Mouse (Mus musculus): ENCODE measurements around the gene Kcnk10.

Gene Kcnk10

DNA sequence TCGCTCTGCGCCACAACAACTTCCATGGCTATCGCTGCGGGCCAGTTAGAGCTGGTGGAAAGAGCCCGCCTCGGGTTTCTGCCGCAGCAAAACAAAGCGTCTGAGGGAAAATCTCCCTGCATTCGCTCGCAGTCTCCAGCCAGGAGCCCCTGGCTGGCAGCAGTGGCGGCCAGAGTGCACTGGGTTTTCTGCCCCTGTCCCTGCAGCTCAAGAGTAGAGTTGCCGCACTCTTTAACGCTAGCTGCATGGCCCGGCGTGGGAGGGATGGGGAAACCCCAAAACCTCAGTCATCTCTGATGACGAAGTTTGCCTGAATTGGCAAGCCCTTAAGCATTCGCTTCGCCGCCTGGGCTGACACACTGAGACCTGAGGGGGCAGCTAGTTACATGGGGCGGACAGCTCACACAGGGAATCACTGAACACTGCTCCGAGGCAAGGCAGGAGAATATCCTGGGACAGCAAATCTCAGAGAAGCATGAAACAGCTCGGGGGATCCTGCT lies at the start of gene Kcnk10:
Kcnk10 (minus strand) TSS at position 450 of the 500 bp plus-strand sequence.
- no peak for DNase-seq

DNA sequence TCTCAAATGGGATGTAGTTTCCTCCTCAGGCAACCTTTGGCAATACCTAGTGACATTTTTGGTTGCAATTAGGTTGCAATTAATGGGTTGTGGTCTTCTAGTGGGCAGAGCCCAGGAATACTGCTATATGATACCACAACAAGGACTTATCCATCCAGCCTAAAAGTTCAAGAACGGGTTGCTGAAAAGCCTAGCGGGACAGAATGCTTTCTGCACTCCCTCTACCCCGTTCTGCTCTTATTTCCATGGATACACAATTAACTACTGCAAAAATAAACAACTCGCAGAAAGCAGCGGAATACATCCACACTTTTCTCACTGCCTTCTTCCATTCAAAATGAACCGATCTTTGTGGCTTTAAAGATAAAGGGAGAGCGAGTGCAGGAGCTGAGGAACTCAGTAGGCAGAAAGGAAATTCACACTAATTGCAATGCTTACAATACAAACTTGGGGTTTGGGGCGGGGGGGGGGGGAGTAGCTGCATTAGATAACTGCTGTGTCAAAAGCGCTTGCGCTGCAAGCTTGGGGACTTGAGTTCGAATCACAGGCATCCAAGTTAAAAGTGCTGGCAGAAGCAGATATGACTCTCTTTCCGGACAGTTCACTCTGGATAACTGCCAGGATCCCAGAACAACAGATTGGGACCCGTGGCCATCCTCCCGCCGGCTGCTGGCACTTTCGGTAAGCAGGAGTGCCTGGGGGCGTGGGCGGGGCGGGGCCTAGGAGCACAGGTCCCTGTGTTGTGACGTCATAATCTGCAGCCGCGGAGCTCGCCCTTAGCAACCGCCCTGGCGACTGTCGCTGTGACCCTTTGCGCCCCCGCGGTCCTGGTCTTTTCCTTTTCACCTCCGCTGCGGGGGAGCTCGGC lies 49.5 kb upstream of the Kcnk10 start, which contains the start of gene Spata7:
Spata7 (plus strand) TSS at position 766 of the 868 bp plus-strand sequence.
- DNase-seq = peak; percentile 98

DNA sequence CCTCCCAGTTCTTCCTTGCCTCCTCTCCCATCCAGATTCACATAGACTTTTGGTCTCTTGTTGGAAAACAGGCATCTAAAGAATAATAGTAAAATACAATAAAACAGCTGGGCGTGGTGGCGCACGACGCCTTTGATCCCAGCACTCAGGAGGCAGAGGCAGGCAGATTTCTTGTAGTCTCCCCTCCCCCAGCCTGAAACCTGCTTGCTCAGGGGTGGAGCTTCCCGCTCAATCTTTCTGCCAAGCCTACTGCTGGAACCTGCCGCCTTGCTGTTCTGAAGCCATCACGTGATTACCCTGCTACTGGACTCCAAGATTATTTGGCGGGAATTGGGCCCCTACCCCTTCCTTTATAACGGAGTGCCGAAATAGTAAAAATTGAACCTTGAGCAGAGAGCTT lies 45.2 kb upstream of the Kcnk10 start:
- peak; percentile 76 for DNase-seq

DNA sequence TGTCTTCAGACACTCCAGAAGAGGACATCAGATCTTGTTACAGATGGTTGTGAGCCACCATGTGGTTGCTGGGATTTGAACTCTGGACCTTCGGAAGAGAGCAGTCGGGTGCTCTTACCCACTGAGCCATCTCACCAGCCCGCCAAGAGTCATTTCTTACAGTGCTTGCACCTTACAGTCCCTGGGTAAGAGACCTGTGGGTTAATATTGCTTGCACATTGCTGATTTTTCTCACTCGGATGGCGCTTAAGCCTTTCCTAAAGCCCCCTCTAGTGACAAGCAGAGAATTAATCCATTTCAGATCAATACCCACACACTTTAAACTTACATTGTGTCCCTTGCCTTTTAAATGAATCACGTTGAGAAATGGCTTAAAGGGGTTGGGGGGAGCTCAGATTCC lies 42.8 kb upstream of the Kcnk10 start:
- peak; percentile 2 for DNase-seq

DNA sequence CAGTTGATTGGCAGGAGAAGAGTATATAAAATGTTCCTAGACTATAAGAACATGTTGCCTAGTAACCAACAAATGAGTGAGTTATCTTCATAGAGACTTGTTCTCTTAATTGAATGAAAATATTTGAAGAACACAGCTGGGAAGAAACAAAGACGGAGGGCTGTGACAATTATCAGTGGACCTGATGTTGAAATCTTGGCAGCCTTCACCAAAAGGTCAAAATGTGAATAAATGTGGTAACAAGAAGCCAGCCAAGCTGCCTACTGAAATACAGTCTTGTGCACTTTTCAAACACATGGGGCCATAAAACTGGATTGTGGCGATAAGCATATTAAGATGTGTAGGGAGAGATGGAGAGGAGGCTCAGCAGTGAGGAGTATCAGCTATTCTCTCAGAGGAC lies 41.4 kb upstream of the Kcnk10 start:
- DNase-seq = peak; percentile 74

DNA sequence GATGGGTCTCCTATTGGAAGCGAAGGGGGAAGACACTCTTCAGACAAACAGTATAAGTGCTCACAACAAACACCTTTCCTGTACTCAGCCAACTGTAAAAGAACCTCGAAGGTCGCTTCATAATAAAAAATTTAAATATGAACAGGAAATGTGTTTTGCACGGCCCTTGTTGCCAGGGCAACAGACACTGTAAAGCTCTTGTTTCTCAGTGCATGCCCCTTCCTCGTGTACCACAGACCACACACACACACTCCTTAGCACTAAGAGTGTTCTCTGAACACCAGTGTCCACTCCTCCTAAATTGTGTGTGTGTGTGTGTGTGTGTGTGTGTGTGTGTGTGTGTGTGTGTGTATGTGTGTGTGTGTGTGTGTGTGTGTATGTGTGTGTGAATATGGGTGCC lies 37.6 kb upstream of the Kcnk10 start:
- DNase-seq = no peak

DNA sequence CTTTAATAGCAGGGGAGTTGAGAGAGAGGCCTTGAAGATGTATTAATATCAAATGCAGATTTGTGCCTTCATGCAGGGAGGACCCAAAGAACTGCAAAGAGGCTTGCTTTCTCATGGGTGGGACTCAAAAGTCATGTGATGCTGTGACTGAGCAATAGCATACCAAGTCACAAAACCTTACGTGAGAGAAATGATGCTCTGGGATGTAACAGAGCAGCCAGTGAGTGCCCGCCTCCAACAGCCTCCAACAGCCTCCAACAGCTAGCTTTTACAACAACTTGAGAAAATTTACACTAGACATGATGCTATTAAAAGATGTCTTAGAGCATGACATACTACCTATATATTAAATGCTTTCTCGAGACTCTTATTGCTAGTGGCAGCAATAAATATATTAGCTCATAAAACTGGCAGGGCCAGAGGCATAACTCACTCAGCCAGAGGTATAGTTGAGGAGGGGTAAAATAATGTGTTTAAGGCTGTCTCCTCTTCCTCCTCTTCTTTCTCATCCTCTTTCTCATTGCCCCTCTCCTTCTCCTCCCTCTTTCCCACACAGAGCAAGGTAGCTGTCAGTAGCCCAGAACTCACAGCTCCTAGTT lies 36.9 kb upstream of the Kcnk10 start:
- no peak for DNase-seq

DNA sequence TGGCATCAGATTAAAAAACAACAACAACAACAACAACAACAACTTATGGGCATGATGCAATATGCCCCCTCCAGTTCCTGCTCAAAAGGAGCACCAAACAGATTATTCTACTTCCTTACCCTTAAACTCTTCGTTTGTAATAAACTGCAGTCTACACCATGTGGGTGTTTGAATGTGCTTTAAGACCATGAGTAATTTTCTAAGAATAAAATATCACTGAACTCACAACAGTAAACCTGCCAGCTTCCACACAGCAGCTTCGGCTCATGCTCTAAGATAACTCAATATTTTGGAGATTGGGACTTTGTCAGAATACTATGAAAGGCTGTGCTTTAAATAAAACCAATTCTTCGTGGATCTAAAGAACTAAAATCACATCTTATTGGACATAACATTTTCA lies 32.2 kb upstream of the Kcnk10 start:
- DNase-seq = no peak

DNA sequence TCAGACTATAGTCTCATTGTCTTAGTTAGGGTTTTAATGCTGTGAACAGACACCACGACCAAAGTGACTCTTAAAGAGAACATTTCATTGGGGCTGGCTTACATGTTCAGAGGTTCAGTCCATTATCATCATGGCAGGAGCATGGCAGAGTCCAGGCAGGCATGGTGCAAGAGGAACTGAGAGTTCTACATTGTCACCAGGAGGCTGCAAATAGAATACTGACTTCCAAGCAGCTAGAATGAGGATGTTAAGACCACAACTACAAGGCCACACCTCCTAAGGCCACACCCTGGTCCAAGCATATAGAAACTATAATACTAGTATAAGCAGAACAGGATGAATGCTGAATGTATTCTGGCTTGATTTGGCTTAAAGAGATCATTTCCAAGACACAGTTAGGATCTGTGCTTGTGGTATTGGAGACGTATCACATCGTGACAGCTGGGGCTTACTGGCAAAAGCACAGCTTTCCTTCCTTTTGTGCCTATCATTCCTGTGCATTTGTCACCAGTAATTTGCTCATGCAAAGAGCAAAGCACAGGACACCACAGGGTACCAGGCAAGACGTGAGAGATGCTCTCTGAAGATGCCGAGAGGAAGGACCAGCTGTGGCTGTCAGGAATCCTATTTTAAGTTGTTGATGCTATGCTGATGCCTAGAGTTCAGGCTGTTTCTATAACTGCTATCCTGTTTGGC lies 28.6 kb upstream of the Kcnk10 start:
- no peak for DNase-seq

DNA sequence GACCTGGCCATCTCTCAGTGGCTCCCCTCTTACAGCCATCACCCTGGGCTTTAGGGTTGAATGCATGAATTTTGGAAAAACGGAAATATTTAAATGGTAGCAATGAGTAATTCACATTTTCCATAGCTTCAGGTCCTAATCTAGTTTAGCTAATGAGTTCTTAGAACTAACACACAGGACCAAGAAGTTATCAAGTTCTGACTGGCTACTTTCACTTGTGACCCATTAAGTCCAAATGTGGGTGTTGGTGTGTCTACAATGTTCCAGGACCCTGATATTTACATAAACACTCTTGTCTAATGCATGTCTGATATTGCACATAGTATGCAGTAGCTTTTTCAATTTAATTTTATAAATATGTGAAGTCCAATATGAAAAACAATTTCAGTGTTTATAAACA lies 27.2 kb upstream of the Kcnk10 start:
- no peak for DNase-seq

DNA sequence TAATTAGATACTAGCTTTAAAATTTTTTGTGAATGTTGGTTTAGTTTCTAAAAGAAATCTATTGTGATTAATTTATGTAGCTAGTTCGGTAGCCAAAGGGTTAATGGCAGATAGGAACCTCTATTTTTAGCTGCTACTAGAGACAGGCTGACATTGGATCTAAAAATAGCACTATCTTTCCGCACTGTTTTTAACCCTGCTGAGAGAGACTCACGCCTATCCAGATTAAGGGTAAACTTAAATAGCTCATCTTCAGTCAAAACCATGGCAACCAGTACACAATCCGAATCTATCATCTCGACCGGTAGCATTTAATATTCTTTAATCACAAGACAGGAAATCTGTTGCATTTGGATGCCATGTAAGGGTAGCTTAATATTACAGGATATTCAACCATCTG lies 24.0 kb upstream of the Kcnk10 start:
- no peak for DNase-seq

DNA sequence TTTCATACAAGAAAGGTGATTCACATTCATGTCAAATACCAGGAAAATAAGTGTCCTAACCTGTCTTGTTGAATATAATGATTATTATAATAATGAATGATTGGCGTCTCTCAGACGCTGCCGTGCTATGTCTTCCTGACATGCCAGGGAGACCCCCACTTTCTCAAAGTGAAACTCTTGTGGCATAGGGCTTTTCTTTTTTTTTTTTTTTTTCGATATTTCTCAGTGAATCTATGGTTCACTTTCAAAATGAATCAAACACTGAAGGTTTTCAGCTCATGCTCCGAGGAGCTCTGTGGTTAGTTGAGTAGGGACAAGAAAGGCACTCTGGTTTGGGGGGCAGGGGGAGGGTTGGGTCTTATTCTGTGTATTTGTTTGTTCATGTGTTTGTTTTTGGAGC lies 22.8 kb upstream of the Kcnk10 start:
- DNase-seq = no peak

DNA sequence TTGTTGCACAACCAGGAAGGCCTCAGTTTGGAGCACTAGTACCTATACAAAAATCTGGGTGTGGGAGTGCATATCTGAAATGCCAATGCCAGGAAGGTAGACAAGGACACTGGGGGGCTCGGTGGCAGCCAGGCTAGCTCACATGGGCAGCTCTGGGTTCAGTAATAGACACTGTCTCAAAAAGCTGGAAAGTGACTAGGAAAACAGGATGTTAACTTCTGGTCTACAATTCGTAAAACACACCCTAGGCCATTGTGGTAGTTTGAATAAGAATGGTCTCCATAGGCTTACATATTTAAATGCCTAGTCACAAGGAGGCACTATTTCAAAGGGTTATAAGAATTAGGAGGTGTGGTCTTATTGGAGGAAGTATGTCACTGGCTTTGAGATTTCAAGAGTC lies 12.9 kb upstream of the Kcnk10 start:
- DNase-seq = no peak

DNA sequence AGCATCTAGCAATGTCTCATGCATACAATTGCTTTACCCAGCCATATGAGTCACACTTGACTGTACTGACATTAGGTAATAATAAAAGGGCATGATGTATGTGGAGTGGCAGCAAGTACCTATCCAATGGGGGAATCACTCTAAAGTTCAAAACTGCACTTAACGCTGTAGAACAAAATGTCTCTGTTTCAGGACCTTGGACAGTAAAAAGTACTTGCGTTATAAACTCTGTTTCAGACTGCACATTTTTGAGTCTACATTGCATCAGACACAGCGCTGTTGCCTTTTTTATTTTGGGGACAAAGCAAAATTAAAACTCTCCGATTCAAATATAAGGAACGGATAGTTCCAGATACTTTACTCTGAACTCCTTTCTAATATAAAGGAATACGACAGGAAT lies 10.5 kb upstream of the Kcnk10 start:
- DNase-seq = no peak

DNA sequence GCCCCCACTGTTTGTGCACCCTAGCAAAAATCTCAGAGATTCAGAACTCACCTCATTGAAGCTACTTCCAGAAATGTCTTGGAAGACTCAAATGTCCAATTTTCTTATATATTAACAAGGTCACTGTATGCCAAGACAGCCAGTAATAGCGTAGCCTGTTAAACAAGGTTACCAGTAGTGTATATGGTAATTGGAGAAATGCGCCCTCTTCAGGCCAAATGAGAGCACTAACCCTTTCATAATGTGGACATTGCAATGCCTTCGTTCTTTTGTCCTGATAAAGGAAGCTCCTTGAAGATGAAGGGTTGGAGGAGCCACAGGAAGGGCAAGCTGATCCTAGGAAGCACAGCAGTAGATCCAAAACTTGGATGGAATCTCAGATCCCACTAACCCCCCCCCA lies 7.2 kb upstream of the Kcnk10 start:
- no peak for DNase-seq

DNA sequence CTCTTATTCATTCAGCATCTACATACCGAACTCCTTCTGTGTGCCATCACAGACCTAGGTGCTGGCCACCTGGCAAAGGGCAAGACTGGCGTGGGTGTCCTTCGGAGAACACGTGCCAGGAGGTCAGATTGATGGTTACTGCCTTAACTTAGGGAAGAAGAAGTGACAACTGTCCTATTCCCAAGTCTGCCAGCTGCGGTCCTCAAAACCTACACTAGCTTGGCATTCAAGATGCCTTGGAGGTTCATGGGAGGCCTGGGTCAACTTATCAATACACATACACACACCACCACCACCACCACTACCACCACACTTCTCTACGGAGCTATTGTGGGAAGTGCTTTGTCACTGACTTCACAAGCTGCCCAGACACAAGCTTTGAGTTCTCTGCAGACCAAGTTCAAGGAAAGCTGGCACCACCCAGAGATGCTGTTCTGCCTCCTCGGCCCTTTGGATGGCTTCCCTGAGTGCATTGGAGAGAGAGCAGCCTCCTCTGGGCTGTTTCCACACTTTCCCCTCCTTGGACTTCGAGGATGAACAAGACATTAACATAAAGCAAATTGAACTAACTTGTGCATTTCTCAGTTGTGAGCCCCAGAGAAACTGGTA lies 2.1 kb downstream of the Kcnk10 start:
- no peak for DNase-seq

DNA sequence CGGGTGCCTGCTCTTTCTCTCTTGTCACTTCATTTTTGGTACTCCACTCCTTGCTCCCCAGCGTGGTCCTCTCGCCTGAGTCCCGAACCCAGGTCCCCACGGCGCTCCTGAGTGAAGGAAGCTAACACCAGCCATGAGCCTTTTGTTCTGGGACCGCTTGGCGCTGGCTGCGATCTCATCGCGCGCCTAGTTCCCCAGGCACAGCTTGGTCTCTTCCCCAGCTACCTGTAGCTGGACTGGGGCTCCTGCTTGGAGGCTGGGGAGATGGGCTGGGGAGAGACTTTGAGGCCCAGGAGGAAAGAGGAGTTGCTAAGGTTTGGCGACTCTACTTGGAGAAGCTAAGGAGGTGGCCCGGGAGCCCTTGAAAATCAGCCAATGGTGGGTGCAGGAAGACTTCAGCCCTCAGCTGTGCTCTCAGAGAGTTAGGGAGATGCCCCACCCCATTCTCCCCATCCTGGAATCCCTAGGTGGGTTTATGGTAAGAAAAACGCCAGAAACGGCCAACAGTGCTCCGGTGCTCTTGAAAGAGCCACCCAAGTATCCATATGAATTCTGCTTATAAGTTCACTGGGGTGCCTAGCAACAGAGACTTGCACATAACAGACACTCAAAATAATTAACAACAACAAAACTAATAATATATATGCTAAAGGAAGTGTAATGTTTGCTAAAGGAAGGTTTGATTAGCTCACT lies 2.8 kb downstream of the Kcnk10 start:
- DNase-seq = no peak

DNA sequence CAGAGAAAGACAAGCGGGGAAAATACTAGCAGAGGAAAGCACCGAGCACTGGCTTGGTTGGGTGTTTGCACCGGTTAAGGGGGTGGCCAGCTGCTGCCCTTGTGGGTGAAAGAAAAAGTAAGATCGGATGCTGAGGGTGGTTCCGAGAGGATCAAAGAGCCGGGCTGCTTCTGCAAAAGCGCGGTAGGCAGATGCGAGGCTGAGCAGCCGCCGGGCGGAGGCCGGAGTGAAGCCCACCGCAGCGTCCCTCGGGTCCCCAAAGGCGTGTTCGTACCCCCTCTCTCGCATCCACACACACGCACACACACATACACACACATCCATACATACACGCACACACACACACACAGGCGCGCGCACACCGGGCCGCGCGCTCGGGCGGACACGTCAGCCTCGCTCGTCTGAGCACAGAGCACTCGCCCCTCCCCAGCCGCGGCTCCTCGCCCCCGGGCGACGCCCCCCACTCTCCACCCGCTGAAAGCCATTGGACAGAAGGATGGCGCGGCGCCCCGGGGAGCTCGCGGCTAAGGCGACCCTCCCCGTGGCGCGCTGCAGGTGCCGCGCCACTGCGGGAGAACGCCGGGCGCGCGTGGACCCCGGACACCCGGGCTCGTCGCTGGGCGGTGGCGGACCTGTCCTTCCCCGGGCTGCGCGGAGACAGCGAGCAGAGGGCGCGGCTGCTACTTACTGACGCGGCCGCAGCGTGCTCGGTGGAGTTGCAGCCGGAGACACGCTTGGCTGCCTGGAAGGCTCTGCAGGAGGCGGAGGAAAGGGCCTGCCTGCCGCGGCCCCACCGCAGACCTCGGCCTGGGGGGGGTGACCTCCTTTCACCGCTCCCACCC lies 3.5 kb downstream of the Kcnk10 start:
- no peak for DNase-seq

DNA sequence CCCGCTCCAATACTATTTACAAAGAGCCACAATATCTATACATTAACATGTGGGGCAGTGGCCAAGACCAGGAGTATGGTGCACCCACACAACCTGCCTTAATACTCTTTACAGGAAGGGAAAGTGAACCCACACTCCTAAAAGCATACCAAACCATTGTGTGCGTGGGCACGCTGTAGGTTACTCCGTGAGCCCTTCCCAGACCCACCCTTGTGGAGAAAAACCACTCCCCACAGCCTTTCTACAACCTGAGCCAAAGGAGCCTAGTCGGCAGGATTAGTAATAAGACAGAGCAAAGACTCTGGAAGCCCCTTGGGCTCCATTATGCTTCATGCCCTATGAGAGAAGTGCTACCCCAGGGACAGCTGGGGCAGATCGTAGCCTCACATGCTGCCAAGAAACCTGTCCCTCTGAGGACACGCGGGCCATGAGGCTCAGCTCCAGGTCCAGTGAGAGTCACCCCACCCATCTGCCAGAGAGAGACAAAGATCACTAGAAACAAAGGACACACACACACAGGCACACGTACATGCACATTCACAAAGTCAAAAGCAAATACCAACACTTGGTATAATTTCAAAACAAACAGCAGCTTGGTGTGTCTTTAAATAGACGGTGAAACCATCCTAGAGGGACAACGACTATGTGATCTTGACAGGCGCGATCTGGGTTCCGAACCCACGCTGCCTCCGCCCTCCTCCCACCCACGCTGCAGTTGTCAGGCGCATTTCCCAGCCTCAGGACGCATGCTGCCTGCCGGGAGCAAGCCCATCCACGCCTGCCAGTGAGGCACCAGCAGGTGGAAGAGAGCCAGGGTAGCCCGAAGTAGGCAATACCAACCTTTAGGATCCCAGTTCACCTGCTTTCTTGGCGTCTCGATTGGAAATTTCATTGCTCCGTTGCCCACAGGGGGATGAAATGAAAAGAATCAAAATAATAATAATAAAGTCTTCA lies 4.5 kb downstream of the Kcnk10 start:
- peak; percentile 86 for DNase-seq

DNA sequence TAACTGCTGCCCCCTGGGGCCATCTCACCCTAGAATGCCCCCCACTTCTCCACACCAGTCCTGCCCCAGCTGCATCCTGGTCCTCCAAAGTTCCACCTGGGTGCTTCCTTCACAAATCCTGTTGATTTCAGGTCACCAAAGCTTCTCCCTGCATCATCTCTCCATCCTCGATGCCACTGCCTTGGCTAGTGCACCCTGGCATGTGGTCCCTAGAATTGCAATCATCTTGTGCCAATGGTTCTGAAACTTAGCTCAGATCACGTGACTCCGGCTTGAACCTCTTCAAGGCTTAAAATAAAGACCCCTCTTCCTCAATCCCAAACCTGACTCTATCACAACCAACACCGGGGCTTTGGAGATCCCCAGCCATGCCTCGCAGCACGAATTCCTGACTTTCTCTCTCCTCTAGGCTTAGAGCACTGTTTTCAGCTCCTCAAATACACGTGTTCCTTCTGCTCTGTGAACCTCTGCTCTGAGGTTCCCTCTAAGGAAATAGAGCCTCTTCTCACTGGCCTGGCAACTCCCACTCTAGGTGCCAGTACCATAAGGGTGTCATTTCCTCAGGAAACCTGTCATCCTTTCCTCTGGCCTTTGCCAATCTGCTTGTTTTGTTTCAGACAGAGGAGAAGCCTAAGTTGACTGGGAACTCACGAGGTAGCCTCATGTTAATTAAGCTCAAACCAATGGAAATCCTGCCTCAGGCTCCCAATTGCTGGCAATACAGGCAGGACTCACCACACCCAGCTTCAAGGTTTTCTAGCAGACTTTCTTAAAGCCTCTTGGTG lies 6.0 kb downstream of the Kcnk10 start:
- DNase-seq = peak; percentile 76

Data from heart, adult 11 months (tissue).